Mouse (Mus musculus) myocyte (in vitro differentiated cells): ENCODE results near the gene Slc5a10. TPM values are rescaled to one million over a fixed set of nuclear protein-coding genes. Genes with fewer than 3 reads are reported as not detected.
"Not testable (repeated sequence)": the region's sequence is repeated elsewhere in the genome, so short reads cannot be mapped to it uniquely, and the experiment has no call there.

Experiments
- H3K27me3 ChIP-seq: one replicate; pipeline ENCODE4 v1.6.1; 2011; ENCODE audit not compliant: control insufficient read depth, insufficient read depth, insufficient read length
- H3K36me3 ChIP-seq: one replicate; pipeline ENCODE4 v1.6.1; 2011; ENCODE audit not compliant: control insufficient read depth, insufficient read depth
- H3K4me2 ChIP-seq: one replicate; pipeline ENCODE4 v1.6.1; 2011; ENCODE audit warnings: low read depth, control low read depth
- H3K4me3 ChIP-seq: one replicate; pipeline ENCODE4 v1.5.1; 2011; ENCODE audit warnings: mild to moderate bottlenecking, control low read depth, moderate library complexity
- H3K79me2 ChIP-seq: one replicate; pipeline ENCODE4 v1.6.1; 2011; ENCODE audit not compliant: control insufficient read depth, insufficient read depth
- H3ac ChIP-seq: one replicate; pipeline ENCODE4 v1.6.1; 2011; ENCODE audit not compliant: control insufficient read depth, insufficient read length
- CEBPB ChIP-seq: IDR thresholded peaks from 2 replicates; pipeline ENCODE4 v1.6.1; 2011; ENCODE audit warnings: mild to moderate bottlenecking, moderate library complexity; ENCODE audit not compliant: poor library complexity, insufficient read depth, severe bottlenecking
- E2F4 ChIP-seq: IDR thresholded peaks from one replicate; pipeline ENCODE4 v1.6.1; 2011; ENCODE audit warnings: mild to moderate bottlenecking, control low read depth, moderate library complexity; ENCODE audit not compliant: insufficient read depth
- MAX ChIP-seq: IDR thresholded peaks from one replicate; pipeline ENCODE4 v1.6.1; 2011; ENCODE audit warnings: low read depth, mild to moderate bottlenecking, control low read depth
- MYOD1 ChIP-seq, 3 experiments: IDR thresholded peaks; one replicate each; pipeline ENCODE4 v1.6.1; 2011; ENCODE audit warnings: control low read depth in 2 of 3, low read depth in 2 of 3, mild to moderate bottlenecking in 2 of 3, moderate library complexity in 1 of 3; ENCODE audit not compliant: insufficient read length in 2 of 3, control insufficient read depth in 1 of 3
- MYOG ChIP-seq, 3 experiments: IDR thresholded peaks; one replicate each; pipeline ENCODE4 v1.6.1; 2011; ENCODE audit warnings: control low read depth in 2 of 3, low read depth in 2 of 3, mild to moderate bottlenecking in 2 of 3; ENCODE audit not compliant: insufficient read length in 2 of 3, control insufficient read depth in 1 of 3, insufficient read depth in 1 of 3
- POLR2A ChIP-seq: IDR thresholded peaks from one replicate; pipeline ENCODE4 v1.6.1; 2011; ENCODE audit warnings: low read depth, mild to moderate bottlenecking, control low read depth, moderate library complexity; ENCODE audit not compliant: insufficient read length
- POLR2AphosphoS2 ChIP-seq: IDR thresholded peaks from one replicate; pipeline ENCODE4 v1.6.1; 2011; ENCODE audit warnings: low read depth, control low read depth; ENCODE audit not compliant: insufficient read length
- REST ChIP-seq: IDR thresholded peaks from one replicate; pipeline ENCODE4 v1.6.1; 2011; ENCODE audit warnings: mild to moderate bottlenecking, control low read depth, moderate library complexity; ENCODE audit not compliant: insufficient read depth, insufficient read length
- SRF ChIP-seq: IDR thresholded peaks from one replicate; pipeline ENCODE4 v1.6.1; 2011; ENCODE audit warnings: low read depth; ENCODE audit not compliant: control insufficient read depth, insufficient read length
- TCF12 ChIP-seq: IDR thresholded peaks from one replicate; pipeline ENCODE4 v1.6.1; 2011; ENCODE audit warnings: mild to moderate bottlenecking, control low read depth; ENCODE audit not compliant: poor library complexity, insufficient read depth, severe bottlenecking
- TCF3 ChIP-seq: IDR thresholded peaks from one replicate; pipeline ENCODE4 v1.6.1; 2011; ENCODE audit warnings: low read depth, control low read depth; ENCODE audit not compliant: insufficient read length
- USF1 ChIP-seq: IDR thresholded peaks from one replicate; pipeline ENCODE4 v1.6.1; 2011; ENCODE audit warnings: low read depth, mild to moderate bottlenecking, control low read depth, moderate library complexity
- polyA plus RNA-seq: library from polyadenylated mRNA; unstranded; fragments of >200 nt; fragmentation: generic; extraction: Trizol; gene quantifications from one replicate; pipeline ENCODE4 v1.2.1, GENCODE M21; 2012; ENCODE audit warnings: missing spikeins

Slc5a10 gene
- polyA plus RNA-seq, 1 experiment = 0.05 TPM

GRCm38 (mm10) chr11:61639601-61640177 is 80.9 kb downstream of the Slc5a10 start:
- H3K36me3 ChIP-seq = no peaks in the 10 kb centered on the region
- no peak overlapping the region for H3K4me2 ChIP-seq
- H3K79me2 ChIP-seq = no peaks in the 10 kb centered on the region
- no peak for TF ChIP-seq POLR2AphosphoS2
- TF ChIP-seq CEBPB = no peak
- TF ChIP-seq TCF3 = no peak
- no peak for TF ChIP-seq MYOD1 (IDR thresholded peaks at IDR 0.05; ENCODE audit: control insufficient read depth in 1 of 3, insufficient read length in 2 of 3, low read depth in 2 of 3)
- TF ChIP-seq MYOG (IDR thresholded peaks at IDR 0.05; ENCODE audit: control insufficient read depth in 1 of 3, insufficient read depth in 1 of 3, insufficient read length in 2 of 3, low read depth in 2 of 3) = no peak
- TF ChIP-seq MAX = no peak
- TF ChIP-seq SRF = no peak
- no peak for TF ChIP-seq TCF12
- TF ChIP-seq E2F4 = no peak
- H3ac ChIP-seq = no peak overlapping the region
- H3K4me3 ChIP-seq = no peak overlapping the region
- H3K27me3 ChIP-seq = no peaks in the 10 kb centered on the region

GRCm38 (mm10) chr11:61638764-61639536 is 81.7 kb downstream of the Slc5a10 start:
- Histone ChIP-seq H3K79me2 (no peaks in the 10 kb centered on the region), H3K27me3 (no peaks in the 10 kb centered on the region), H3K4me3 (no peak overlapping the region), H3K4me2 (no peak overlapping the region), H3ac (no peak overlapping the region), H3K36me3 (no peaks in the 10 kb centered on the region)
- TF ChIP-seq CEBPB (no peak), MYOG (IDR thresholded peaks at IDR 0.05; ENCODE audit: control insufficient read depth in 1 of 3, insufficient read depth in 1 of 3, insufficient read length in 2 of 3, low read depth in 2 of 3) (no peak), REST (no peak), E2F4 (no peak), MAX (no peak), TCF12 (no peak), SRF (no peak), TCF3 (no peak), POLR2A (no peak), USF1 (no peak), MYOD1 (IDR thresholded peaks at IDR 0.05; ENCODE audit: control insufficient read depth in 1 of 3, insufficient read length in 2 of 3, low read depth in 2 of 3) (no peak), POLR2AphosphoS2 (no peak)

GRCm38 (mm10) chr11:61637856-61638255 is 82.8 kb downstream of the Slc5a10 start:
- no peaks in the 10 kb centered on the region for H3K27me3 ChIP-seq
- H3K79me2 ChIP-seq = no peaks in the 10 kb centered on the region
- TF ChIP-seq TCF12 (peak; percentile 52), MYOG (IDR thresholded peaks at IDR 0.05; ENCODE audit: control insufficient read depth in 1 of 3, insufficient read depth in 1 of 3, insufficient read length in 2 of 3, low read depth in 2 of 3) (peak; percentile 23 to 75 (median 36)), MYOD1 (IDR thresholded peaks at IDR 0.05; ENCODE audit: control insufficient read depth in 1 of 3, insufficient read length in 2 of 3, low read depth in 2 of 3) (peak in 2 of 3 experiments; percentile 34 to 82), USF1 (no peak)

GRCm38 (mm10) chr11:61637413-61637812 is 83.2 kb downstream of the Slc5a10 start:
- Histone ChIP-seq H3K36me3 (no peaks in the 10 kb centered on the region), H3K4me3 (no peak overlapping the region), H3ac (no peak overlapping the region), H3K27me3 (no peaks in the 10 kb centered on the region), H3K79me2 (no peaks in the 10 kb centered on the region), H3K4me2 (no peak overlapping the region)
- TF ChIP-seq MYOG (IDR thresholded peaks at IDR 0.05; ENCODE audit: control insufficient read depth in 1 of 3, insufficient read depth in 1 of 3, insufficient read length in 2 of 3, low read depth in 2 of 3) (no peak), TCF3 (no peak), CEBPB (no peak), USF1 (no peak), POLR2AphosphoS2 (no peak), E2F4 (no peak), REST (no peak), SRF (no peak)

More at GRCm38 (mm10) chr11:61637856-61638255, 82.8 kb downstream of the Slc5a10 start:
- Histone ChIP-seq H3K4me3 (no peak overlapping the region), H3ac (no peak overlapping the region), H3K4me2 (no peak overlapping the region), H3K36me3 (no peaks in the 10 kb centered on the region)

- H3K4me3 ChIP-seq, H3K79me2 ChIP-seq, H3K4me2 ChIP-seq, H3ac ChIP-seq, H3K36me3 ChIP-seq, H3K27me3 ChIP-seq: not testable (repeated sequence)
Measured at GRCm38 (mm10) chr11:61636309-61636708, 84.3 kb downstream of the Slc5a10 start.
